Mouse (Mus musculus): ENCODE results near the gene Kifc3. TPM values are rescaled to one million over a fixed set of nuclear protein-coding genes. Genes with fewer than 3 reads are reported as not detected.
"Not testable (repeated sequence)": the region's sequence is repeated elsewhere in the genome, so short reads cannot be mapped to it uniquely, and the experiment has no call there.

Gene Kifc3
- polyA plus RNA-seq, 1 experiment = 39.4 TPM

DNA sequence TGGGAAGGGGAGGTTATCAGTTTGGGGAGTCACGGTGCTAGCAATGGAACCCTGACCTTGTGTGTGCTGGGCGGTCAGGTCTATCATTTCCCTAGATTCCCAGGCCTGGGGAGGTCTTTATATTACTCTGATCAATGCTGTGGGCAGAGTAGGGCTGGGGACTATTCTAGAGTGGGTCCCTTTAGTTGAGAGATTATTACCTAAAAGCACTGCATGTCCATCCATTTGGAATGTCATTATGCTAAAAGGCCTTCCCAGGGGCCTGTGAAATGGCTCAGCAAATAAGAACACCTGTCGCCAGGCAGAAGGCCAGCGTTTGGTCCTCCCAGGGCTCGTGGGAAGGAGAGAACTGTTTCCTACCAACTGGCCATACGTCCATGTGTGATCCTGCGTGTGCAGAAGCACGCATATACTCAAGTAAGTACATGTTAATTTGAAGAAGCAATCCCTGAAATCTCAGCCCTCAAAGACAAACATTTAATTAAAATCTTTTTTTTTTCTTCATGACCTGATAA lies 499 bp downstream of the Kifc3 start:
- DNase-seq (ENCODE audit: low read depth) = no peak

DNA sequence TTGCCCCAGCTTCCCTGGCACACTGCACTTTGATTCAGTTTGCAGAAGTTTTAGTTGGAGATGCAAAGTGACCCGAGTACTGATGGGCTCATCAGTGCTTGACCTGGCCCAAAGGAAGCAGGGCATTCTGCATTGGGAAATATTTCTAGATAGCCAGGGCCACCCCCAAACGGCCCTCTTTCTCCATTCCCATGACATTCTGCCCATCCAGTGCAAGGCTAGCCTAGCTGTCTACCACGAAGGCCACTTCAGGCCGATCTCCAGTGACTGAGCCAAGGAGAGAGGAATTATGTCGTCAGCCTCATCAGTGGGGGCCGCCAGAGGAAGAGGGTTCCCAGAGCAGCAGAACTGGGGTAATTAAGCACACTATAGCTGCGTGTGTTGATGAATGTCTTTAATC lies 1.1 kb downstream of the Kifc3 start:
- no peak for DNase-seq (ENCODE audit: low read depth)

DNA sequence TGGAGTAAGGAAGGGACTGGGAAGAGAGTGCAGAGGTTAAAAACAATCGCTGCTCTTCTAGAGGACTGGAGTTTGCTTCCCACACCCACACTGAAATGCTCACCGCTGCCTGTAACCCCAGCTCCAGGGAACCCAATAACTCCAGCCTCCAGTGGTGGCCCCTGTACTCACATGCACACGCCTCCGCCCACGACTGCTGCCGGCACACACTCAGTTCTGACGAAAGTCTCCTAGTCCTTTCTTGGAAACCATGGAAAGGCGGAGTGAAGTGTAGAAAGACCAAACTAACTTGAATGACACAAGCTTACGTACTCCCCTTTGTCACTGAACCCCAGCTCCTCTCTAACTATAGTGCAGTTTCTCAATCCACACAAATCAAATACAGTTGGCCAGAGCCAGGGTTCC lies 2.6 kb downstream of the Kifc3 start:
- DNase-seq (ENCODE audit: low read depth) = peak; percentile 89

DNA sequence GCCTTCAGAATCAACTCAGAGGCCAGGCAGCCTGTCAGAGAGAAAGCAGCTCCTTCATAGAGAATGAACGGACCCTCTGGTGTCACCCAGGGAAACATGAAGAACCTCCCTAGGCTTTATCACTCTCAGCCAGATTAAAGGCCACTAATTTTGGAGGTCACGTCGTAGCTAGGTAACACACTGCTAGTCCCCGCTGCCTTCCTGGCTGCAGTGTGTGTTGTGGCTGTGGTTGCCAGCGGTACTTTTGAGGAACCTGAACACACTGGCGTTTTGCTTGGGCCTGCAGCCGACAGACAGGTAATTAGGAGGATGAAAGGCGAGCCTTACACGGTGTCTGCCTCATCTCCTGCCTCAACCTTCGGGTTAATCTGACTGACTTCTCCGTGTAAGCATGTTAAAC lies 6.9 kb downstream of the Kifc3 start:
- DNase-seq (ENCODE audit: low read depth) = no peak

DNA sequence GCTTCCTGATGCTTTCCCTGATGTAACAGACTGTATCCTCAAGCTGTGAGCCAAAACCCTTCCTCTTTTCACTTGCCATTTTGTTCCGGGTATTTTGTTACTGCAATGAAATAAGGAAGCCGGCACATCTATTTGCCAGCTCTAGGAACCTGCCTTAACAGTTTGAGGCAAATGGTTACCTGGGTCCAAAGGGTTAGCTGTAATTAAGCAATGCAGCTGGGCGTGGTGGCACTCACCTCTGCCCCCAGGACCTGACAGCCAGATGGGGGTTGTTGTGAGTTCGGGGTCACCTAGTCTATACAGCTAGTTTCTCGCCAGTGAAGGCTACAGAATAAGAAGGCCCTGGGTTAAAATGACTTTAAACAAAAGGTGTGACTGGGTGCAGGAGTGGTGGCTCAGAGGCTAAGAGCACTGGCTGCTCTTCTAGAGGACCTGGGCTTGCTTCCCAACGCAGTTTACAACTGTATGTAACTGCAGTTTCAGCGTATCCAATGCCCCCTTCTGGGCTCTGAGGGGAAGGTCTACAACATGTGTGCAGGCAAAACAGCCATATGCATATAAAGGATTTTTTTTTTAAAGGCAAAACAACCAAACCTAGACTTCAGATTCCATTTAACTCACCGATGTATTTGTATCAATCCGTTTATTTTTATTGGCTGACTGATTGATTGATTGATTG lies 11.0 kb downstream of the Kifc3 start:
- no peak for DNase-seq (ENCODE audit: low read depth)

- no peak for DNase-seq (ENCODE audit: low read depth)
Measured at GRCm38 (mm10) chr8:95187579-95187978, 15.0 kb downstream of the Kifc3 start.

- no peak for DNase-seq (ENCODE audit: low read depth)
Measured at GRCm38 (mm10) chr8:95185891-95186513, 16.6 kb downstream of the Kifc3 start.

- DNase-seq (ENCODE audit: low read depth) = no peak
Measured at GRCm38 (mm10) chr8:95185104-95185503, 17.5 kb downstream of the Kifc3 start.

GRCm38 (mm10) chr8:95184171-95184570 lies 18.4 kb downstream of the Kifc3 start:
- DNase-seq (ENCODE audit: low read depth) = no peak

DNA sequence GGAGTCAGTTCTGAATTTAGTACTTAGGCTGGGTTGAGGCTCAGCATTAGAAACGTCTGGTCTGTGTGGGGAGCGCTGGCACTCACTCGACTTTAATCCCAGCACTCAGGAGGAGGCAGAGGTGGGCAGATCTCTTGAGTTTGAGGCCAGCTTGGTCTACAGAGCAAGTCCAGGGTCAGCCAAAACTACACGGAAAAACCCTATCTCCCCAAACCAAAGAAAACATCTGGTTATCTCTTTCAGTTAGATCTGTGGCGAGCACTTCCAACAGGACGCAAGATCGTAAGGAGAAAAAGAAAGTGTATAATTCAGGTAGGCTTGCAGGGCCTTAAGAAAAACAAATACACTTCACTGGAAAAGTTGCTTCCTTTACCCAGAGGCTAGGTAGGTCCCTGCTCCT lies 20.8 kb downstream of the Kifc3 start:
- DNase-seq (ENCODE audit: low read depth) = no peak

DNA sequence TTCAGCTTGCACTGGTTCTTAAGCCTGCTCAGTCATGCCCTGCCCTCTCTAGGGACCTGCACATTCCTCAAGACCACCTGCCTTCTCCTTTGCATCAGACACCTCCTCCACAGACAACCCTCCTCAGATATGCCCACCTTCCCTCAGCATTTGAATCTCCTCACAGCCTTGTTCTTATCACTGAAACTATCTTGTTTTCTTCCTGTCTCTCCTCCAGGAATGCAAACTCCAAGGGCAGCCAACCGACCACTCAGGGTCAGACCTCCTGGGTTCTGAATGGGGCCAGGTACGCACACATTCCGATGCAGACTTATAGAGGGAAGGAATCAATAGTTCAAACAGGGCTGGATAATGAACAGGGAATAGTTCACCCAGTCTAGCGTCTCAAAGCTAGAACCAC lies 24.4 kb downstream of the Kifc3 start:
- no peak for DNase-seq (ENCODE audit: low read depth)

- DNase-seq (ENCODE audit: low read depth) = no peak
Measured at GRCm38 (mm10) chr8:95176985-95177384, 25.6 kb downstream of the Kifc3 start.

DNA sequence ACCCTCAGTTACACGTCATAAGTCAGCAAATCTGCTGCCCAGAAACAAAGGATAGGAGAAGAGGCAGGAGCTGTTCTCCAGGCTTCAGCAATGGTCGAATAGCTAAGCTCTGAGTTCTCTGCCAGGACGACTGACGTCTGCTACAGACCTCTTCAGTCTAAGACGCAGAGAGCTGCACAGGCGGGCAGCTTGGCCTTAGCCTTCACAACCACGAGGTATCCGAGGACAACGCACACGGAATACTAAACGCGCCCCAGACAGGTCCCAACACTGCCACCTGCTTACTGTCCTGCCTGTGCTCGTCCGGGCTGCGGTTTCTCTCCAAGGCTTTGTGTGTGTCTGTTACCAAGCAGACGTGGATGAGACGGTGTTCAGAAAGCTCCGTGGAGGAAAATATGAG lies 26.8 kb downstream of the Kifc3 start:
- DNase-seq (ENCODE audit: low read depth) = no peak

DNA sequence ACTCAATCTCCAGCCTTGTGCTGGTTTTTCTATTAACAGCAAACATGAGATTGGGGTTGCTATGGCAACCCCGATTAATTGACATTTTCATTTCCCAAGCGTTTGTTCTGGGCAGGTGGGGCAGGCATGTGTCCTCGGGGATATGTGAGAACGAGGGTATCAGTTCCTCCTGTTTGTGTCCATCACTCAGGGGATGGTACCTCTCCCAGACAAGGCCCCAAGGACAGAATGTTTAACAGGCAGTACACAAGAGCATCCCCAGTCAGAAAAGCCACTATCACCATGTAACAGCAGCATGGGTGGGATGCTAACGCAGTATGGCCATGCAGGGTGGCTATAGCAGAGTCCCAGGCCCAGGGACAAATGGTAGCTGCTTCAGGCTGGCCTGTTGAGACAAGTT lies 27.3 kb downstream of the Kifc3 start:
- DNase-seq (ENCODE audit: low read depth) = no peak

DNA sequence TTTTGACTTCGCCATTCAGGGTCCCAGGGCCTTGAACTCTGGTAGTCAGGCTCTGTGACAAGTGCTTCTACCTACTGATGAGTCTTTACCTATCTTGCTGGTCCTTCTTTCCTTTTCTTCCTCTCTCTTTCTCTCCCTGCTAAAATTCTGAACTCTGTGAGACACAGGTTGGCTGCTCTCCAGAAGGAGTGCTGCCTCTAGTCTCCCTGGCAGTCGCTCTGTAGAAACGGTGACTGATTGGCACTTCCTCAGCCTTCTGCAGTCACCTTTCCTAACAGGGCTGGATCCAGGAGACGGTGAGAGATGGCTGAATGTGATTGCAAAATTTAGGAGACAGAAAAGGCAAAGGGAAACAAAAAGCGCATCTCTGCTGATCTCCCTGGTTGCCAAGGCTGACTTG lies 30.2 kb downstream of the Kifc3 start:
- DNase-seq (ENCODE audit: low read depth) = no peak

GRCm38 (mm10) chr8:95167726-95168125 lies 34.9 kb downstream of the Kifc3 start:
- DNase-seq (ENCODE audit: low read depth) = no peak

GRCm38 (mm10) chr8:95166400-95166799 lies 36.2 kb downstream of the Kifc3 start:
- DNase-seq (ENCODE audit: low read depth) = no peak

- peak; percentile 84 for DNase-seq (ENCODE audit: low read depth)
Measured at GRCm38 (mm10) chr8:95165923-95166322, 36.7 kb downstream of the Kifc3 start.

GRCm38 (mm10) chr8:95164469-95164868 lies 38.1 kb downstream of the Kifc3 start:
- DNase-seq (ENCODE audit: low read depth) = no peak

DNA sequence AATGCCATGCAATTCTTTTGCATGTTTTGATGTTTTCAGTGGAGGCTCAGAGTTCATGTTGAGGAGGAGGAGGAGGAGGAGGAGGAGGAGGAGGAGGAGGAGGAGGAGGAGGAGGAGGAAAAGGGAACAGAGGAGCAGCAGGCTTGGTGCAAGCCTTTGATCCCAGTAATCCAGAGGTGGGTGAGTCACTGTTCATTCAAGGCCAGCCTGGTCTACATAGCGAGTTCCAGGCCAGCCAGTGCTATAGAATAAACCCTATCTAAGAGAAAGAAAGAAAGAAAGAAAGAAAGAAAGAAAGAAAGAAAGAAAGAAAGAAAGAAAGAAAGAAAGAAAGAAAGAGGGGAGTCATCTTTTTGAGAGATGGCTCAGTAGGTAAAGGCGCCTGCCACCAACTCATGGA lies 38.6 kb downstream of the Kifc3 start:
- DNase-seq (ENCODE audit: low read depth) = not testable (repeated sequence)

DNA sequence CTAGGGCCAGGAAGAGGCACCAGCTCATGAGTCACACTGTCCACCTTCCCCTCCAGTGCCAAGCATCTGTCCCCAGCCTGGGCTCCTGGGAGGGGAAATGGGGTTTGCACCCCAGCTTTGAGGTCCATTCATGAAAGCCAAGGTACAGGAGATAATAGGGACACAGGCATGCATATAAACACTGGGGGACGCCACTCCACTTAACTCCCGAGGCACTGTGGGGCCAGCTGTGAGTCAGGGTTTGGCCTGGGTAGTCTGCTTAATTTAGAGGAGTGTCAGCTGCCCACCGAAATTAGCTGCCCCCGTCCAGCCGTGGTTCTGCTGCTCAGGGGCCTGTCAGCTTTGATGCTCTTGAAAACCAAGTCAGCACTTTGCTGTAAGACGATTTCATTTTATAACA lies 39.8 kb downstream of the Kifc3 start:
- DNase-seq (ENCODE audit: low read depth) = no peak

- DNase-seq (ENCODE audit: low read depth) = no peak
Measured at GRCm38 (mm10) chr8:95159344-95159743, 43.3 kb downstream of the Kifc3 start.

- no peak for DNase-seq (ENCODE audit: low read depth)
Measured at GRCm38 (mm10) chr8:95158654-95159053, 44.0 kb downstream of the Kifc3 start.

DNA sequence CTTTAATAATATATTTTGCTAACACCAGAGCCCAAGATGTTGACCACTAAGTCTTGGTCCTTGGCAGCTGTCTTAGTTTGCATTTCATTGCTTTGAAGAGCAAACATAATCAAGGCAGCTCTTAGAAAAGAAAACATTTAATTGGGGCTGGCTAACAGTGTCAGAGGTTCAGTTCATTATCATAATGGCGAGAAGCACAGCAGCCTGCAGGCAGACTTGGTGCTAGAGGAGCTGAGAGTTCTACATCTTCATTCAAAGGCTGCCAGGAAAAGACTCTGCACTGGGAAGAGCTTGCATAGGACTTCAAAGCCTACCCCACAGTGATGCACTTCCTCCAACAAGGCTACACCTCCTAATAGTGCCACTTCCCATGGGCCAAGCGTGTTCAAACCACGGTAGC lies 45.5 kb downstream of the Kifc3 start:
- no peak for DNase-seq (ENCODE audit: low read depth)
